Mouse (Mus musculus): ENCODE data around the gene Dmd. TPM values are rescaled to one million over a fixed set of nuclear protein-coding genes. Genes with fewer than 3 reads are reported as not detected.

The Dmd gene
- 165 TPM for polyA plus RNA-seq (2014; fragmentation: Illumina TruSeq; extraction: RNeasy Lipid Tissue Mini Kit (QIAGEN cat#74804))

GRCm38 (mm10) chrX:82948630-82949029 is at the start of gene Dmd:
Gene Dmd (plus strand): TSS chrX:82948870.

GRCm38 (mm10) chrX:83487598-83487997 is 538.9 kb downstream of the Dmd start, which contains the start of gene Tsga8:
Gene Tsga8 (minus strand): TSS chrX:83487924.

GRCm38 (mm10) chrX:85249379-85249778 is 2300.7 kb downstream of the Dmd start, which contains the start of gene Fthl17a:
Gene Fthl17a (plus strand): TSS chrX:85249679.

